Mouse (Mus musculus) embryonic facial prominence, embryonic 12.5 days (tissue): ENCODE measurements around the gene Myl6. TPM values are rescaled to one million over a fixed set of nuclear protein-coding genes. Genes with fewer than 3 reads are reported as not detected.

ENCODE experiments used
- ATAC-seq: fragments of 200-750 bp; cut with Nextera tagmentation; 2 replicates; pipeline ENCODE4 v1.8.0; 2017; ENCODE audit not compliant: insufficient number of reproducible peaks, insufficient read depth, low FRiP score, low TSS enrichment
- H3K27ac ChIP-seq: fragments of 300-500 bp; sonication (generic); 2 replicates; pipeline ENCODE4 v1.5.1; 2016; ENCODE audit warnings: mild to moderate bottlenecking
- H3K27me3 ChIP-seq: fragments of 300-500 bp; sonication (generic); 2 replicates; pipeline ENCODE4 v1.6.1; 2016; ENCODE audit warnings: mild to moderate bottlenecking, moderate library complexity
- H3K36me3 ChIP-seq: fragments of 300-500 bp; sonication (generic); 2 replicates; pipeline ENCODE4 v1.6.1; 2016; ENCODE audit warnings: mild to moderate bottlenecking
- H3K4me1 ChIP-seq: fragments of 300-500 bp; sonication (generic); 2 replicates; pipeline ENCODE4 v1.6.1; 2016
- H3K4me2 ChIP-seq: fragments of 300-500 bp; sonication (generic); replicated peaks from 2 replicates; pipeline ENCODE4 v1.6.1; 2016; ENCODE audit warnings: mild to moderate bottlenecking, moderate library complexity
- H3K4me3 ChIP-seq: fragments of 300-500 bp; sonication (generic); 2 replicates; pipeline ENCODE4 v1.5.1; 2016; ENCODE audit warnings: mild to moderate bottlenecking
- H3K9ac ChIP-seq: fragments of 300-500 bp; sonication (generic); 2 replicates; pipeline ENCODE4 v1.6.1; 2016; ENCODE audit warnings: mild to moderate bottlenecking, moderate library complexity
- H3K9me3 ChIP-seq: fragments of 300-500 bp; sonication (generic); 2 replicates; pipeline ENCODE4 v1.6.1; 2016; ENCODE audit warnings: mild to moderate bottlenecking, moderate library complexity
- WGBS: fragments of 180-500 bp; shearing (Covaris S2); methylation state at CpG from one replicate; pipeline ENCODE4 v1.1.7; 2016; 5-methylcytosine and 5-hydroxymethylcytosine counted together
- microRNA-seq: library from miRNA; unstranded; fragments of <30 nt; microRNA quantifications from one replicate; pipeline ENCODE4, GENCODE M21; 2017
- polyA plus RNA-seq: library from polyadenylated mRNA; unstranded; fragments of >200 nt; fragmentation: Nextera tagmentation; extraction: Ambion mirVana; gene quantifications from 2 replicates; pipeline ENCODE4 v1.2.1, GENCODE M21; 2016

Myl6 gene
- polyA plus RNA-seq, 1 experiment from 2014 or later, result 877 TPM

DNA sequence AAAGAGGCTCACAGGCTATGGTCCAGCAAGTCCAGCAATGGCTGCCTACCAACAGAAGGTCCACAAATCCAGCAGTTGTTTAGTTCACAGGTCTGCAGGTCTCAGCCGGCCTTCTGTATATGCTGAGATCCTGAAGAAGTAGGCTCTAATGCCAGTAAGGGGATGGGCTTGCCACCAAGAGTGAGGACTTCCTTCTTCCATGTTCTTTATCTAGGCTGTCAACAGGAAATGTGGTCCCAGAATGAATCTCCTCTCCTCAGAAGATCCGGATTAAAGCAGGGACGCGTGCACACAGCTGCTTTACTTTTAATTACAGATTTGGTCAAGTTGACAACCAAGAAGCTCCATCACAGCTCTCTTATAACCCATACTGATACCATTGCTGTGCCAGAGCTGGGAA, 48.5 kb downstream of the Myl6 start:
- ATAC-seq, result no peak
- H3K36me3 ChIP-seq, result peaks cover 15% of the 10 kb centered on the region
- WGBS, result 84% methylated on average over 4 of the region's 4 CpGs
- no peaks in the 10 kb centered on the region for H3K27me3 ChIP-seq
- H3K27ac ChIP-seq, result no peak overlapping the region
- no peak overlapping the region for H3K9ac ChIP-seq
- no peaks in the 10 kb centered on the region for H3K9me3 ChIP-seq
- no peak overlapping the region for H3K4me3 ChIP-seq
- no peak overlapping the region for H3K4me2 ChIP-seq
- no peaks in the 10 kb centered on the region for H3K4me1 ChIP-seq

DNA sequence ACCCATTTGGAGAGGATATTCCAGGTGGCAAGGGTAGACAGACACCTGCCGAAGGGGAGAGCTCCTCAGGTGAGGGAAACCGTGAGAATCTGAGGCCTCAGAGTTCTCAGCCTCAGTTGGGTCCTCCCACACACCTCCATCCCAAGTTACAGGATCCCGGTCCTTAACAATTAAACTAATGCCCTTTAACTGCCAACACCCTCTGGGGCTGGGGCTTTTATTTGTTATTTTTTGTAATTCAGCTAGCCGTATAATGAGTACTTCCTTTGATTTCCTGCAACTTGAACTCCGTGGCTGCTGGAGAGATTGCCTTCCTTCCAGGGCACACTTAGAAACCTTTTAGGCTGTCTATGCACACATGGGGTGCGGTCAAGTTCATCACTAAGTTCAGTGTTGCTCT, 49.6 kb downstream of the Myl6 start:
- H3K36me3 ChIP-seq, result peaks cover 26% of the 10 kb centered on the region
- no peaks in the 10 kb centered on the region for H3K4me1 ChIP-seq
- no peak overlapping the region for H3K4me3 ChIP-seq
- no peak overlapping the region for H3K9ac ChIP-seq
- no peaks in the 10 kb centered on the region for H3K9me3 ChIP-seq
- no peak overlapping the region for H3K4me2 ChIP-seq
- H3K27ac ChIP-seq, result no peak overlapping the region
- no peak for ATAC-seq
- H3K27me3 ChIP-seq, result no peaks in the 10 kb centered on the region
- 63% methylated on average over 6 of the region's 6 CpGs for WGBS

DNA sequence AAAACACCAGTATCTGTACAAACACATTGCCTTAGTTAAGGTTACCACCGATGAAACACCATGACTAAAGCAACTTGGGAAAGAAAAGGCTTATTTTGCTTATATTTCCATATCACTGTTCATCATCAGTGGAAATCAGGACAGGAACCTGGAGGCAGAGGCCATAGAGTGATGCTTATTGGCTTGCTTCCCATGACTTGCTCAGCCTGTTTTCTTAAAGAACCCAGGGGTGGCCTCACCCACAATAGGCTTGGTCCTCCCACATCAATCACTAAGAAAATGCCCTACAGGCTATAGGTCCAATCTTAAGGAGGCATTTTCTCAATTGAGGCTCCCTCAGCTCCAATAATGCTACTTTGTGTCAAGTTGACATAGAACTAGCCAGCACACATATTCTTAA, 51.2 kb downstream of the Myl6 start:
- Histone ChIP-seq H3K4me1 (no peaks in the 10 kb centered on the region), H3K27me3 (no peaks in the 10 kb centered on the region), H3K4me2 (no peak overlapping the region), H3K9me3 (no peaks in the 10 kb centered on the region), H3K27ac (no peak overlapping the region), H3K36me3 (peaks cover 41% of the 10 kb centered on the region), H3K9ac (no peak overlapping the region), H3K4me3 (no peak overlapping the region)
- ATAC-seq, result no peak
- WGBS, result 92% methylated on average over 1 of the region's 1 CpGs

DNA sequence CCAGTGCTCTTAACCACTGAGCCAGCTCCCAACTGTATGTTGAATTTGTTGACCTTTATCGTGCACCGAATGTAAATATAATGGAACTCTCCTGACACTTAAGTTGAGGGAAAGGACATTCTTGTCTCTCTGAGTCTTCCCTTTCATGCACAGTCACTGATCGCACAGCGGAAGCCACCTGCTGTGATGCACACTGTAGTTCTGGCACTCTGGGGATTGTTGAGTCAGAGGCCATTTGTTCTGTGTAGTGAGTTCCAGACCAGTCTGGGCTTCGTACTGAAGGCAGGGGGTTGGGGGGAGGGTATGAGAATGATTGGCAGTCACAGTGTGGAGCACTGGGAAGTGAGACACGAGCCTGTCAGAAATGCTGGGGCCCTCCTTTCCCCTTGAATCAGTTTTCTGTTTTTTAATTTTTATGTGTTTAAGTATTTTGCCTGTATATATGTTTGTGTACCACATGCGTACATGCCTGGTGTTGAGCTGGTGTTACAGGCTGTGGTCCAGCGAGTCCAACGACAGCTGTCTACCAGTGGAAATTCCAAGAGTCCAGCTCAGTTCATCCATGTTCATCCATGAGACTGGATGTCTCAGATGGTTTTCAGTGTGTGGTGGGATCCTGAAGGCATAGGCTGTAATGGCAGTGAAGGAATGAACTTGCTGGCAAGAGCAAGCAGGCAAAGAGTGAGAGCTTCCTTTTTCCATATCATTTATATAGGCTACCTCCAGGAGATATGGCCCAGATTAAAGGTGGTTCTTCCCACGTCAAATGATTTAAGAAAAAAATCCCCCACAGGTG, 52.4 kb downstream of the Myl6 start:
- WGBS, result 88% methylated on average over 10 of the region's 10 CpGs
- Histone ChIP-seq H3K4me3 (no peak overlapping the region), H3K36me3 (peaks cover 52% of the 10 kb centered on the region)

More for the DNA sequence above, 52.4 kb downstream of the Myl6 start:
- Histone ChIP-seq H3K4me2 (no peak overlapping the region), H3K27me3 (no peaks in the 10 kb centered on the region), H3K9ac (no peak overlapping the region), H3K4me1 (no peaks in the 10 kb centered on the region), H3K9me3 (no peaks in the 10 kb centered on the region), H3K27ac (no peak overlapping the region)
- ATAC-seq, result no peak; the same call in 1 of the 2 replicates

Small RNAs within 50 kb of the gene (microRNA-seq; reads per million reads assigned to microRNA genes)
- gene Mir6916 (not detected), gene Mir8105 (1.1 reads per million)

Other genes with a start within 250 kb of the Myl6 start
- 0.37 and 0.90 TPM in 2 replicates for gene Apon, start 240.0 kb downstream of the Myl6 start, polyA plus RNA-seq
- gene Apof, start 225.5 kb downstream of the Myl6 start, polyA plus RNA-seq, result not detected in 2 replicates
- 20.9 and 22.0 TPM in 2 replicates for gene Stat2, start 223.6 kb downstream of the Myl6 start, polyA plus RNA-seq
- not detected in 2 replicates for gene Il23a, start 195.4 kb downstream of the Myl6 start, polyA plus RNA-seq
- 36.2 and 38.3 TPM in 2 replicates for gene Pan2, start 190.8 kb downstream of the Myl6 start, polyA plus RNA-seq
- 306 and 319 TPM in 2 replicates for gene Cnpy2, start 171.7 kb downstream of the Myl6 start, polyA plus RNA-seq
- 191 TPM in 2 replicates for gene Cs, start 156.4 kb downstream of the Myl6 start, polyA plus RNA-seq
- gene Coq10a, start 125.1 kb downstream of the Myl6 start, polyA plus RNA-seq, result 15.0 and 17.9 TPM in 2 replicates
- gene Ankrd52, start 117.0 kb downstream of the Myl6 start, polyA plus RNA-seq, result 14.8 and 15.4 TPM in 2 replicates
- gene Slc39a5, start 92.9 kb downstream of the Myl6 start, polyA plus RNA-seq, result 0.33 TPM in 1 of 2 replicates, not detected in the other
- 67.6 and 70.1 TPM in 2 replicates for gene Nabp2, start 82.7 kb downstream of the Myl6 start, polyA plus RNA-seq
- gene Rnf41, start 82.5 kb downstream of the Myl6 start, polyA plus RNA-seq, result 44.5 and 50.5 TPM in 2 replicates
- 121 and 125 TPM in 2 replicates for gene Smarcc2, start 34.9 kb downstream of the Myl6 start, polyA plus RNA-seq
- 3.2 and 3.9 TPM in 2 replicates for gene Myl6b, start 4.5 kb upstream of the Myl6 start, polyA plus RNA-seq
- 29.2 and 30.7 TPM in 2 replicates for gene Esyt1, start 31.7 kb upstream of the Myl6 start, polyA plus RNA-seq
- gene Zc3h10, start 53.6 kb upstream of the Myl6 start, polyA plus RNA-seq, result 18.8 and 19.4 TPM in 2 replicates
- 3,271 and 3,412 TPM in 2 replicates for gene Rpl41, start 55.2 kb upstream of the Myl6 start, polyA plus RNA-seq
- gene Pa2g4, start 71.8 kb upstream of the Myl6 start, polyA plus RNA-seq, result 189 and 192 TPM in 2 replicates
- gene Erbb3, start 95.5 kb upstream of the Myl6 start, polyA plus RNA-seq, result 20.9 TPM in 2 replicates
- gene Rps26, start 132.6 kb upstream of the Myl6 start, polyA plus RNA-seq, result 668 and 696 TPM in 2 replicates
- 5.5 and 6.6 TPM in 2 replicates for gene Ikzf4, start 151.8 kb upstream of the Myl6 start, polyA plus RNA-seq
- gene Suox, start 179.9 kb upstream of the Myl6 start, polyA plus RNA-seq, result 18.5 and 19.5 TPM in 2 replicates
- gene Rab5b, start 202.1 kb upstream of the Myl6 start, polyA plus RNA-seq, result 80.0 and 85.6 TPM in 2 replicates
- 26.3 and 48.0 TPM in 2 replicates for gene Pmel, start 210.1 kb upstream of the Myl6 start, polyA plus RNA-seq
- gene Cdk2, start 210.9 kb upstream of the Myl6 start, polyA plus RNA-seq, result 134 and 143 TPM in 2 replicates